Mouse (Mus musculus): Measurements from ENCODE around the gene Lrrc1.

DNA sequence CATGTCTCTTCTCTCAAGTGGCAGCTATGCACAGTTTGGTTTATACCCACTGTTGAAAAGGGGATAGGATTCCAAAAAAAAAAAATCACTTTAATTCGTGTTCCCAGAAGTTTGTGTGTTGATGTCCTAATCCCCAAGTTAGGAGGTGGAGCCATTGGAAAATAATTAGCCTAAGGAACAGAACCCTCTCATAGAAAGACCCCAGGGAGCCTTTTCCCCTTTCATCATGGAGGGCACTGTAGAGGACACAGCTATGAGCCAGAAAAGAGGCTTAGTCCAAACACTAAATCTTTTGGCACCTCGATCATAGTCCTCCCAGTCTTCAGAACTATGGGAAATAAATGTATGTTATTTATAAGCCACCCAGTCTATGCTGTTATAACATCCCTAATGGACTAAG lies 44.8 kb upstream of the Lrrc1 start:
- no peak for TF ChIP-seq CTCF (conservative IDR thresholded peaks at IDR 0.05; ENCODE audit: insufficient read depth, insufficient read length, low read depth, low read length)
- TF ChIP-seq POLR2A (IDR thresholded peaks at IDR 0.05; ENCODE audit: low read depth, low read length), result no peak

Data from kidney, adult 2 months (tissue).